23 mouse cellular contexts compared by ENCODE assay signal in the genomic region with DNA sequence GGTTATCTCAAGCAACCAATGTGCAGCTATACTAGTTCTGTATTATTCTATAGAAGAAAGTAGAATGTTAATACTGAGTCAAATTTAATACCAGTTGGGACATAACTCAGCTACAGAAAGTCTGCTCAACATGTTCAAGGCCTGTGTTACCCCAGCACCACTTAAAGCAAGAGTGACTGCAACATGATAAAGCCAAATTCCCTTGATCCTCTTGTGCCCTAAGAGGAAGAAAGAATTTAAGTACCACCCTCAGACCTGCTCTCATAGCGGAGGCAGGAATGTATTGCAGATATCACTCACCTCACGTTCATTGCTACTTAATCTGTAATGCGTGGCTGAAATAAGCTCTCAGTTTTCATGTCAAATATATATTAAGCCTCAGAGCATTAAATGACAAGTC.
DNase-seq lines count a peak whose midpoint lies in the region; ATAC-seq and TF ChIP-seq lines count a peak whose summit lies in the region.
"Had no signal": no experiment of that assay in that cellular context is flagged by ENCODE, and none has a peak within 500 bp of the region (broad histone marks: within the 10 kb centered on the region; RNA-seq: fewer than 3 reads in every experiment).

No protein-coding gene starts in this region.

- TF ChIP-seq EP300 in lung, postnatal 0 days (IDR thresholded peaks at IDR 0.05) = peak; percentile 81

- ATAC-seq in lung, embryonic 15.5 days (ENCODE audit: borderline replicate concordance, extremely low read depth, low FRiP score, low TSS enrichment) = peak; percentile 59; the same call in 1 of the 2 replicates
- ATAC-seq in lung, postnatal 0 days = peak; percentile 57; the same call in 1 of the 2 replicates
- ATAC-seq: forebrain, embryonic 14.5 days; forebrain, embryonic 16.5 days had no signal

- H3K4me1 ChIP-seq in lung, embryonic 15.5 days = peaks cover 10% of the 10 kb centered on the region; the same call in 1 of the 2 replicates
- no peaks in the 10 kb centered on the region for H3K4me1 ChIP-seq in lung, adult 2 months (ENCODE audit: control insufficient read depth, insufficient read depth, low read length)
- H3K4me1 ChIP-seq in lung, postnatal 0 days (ENCODE audit: insufficient read depth, low read depth, low read length) = 0 out of 2 replicates have a peak, but pooled peaks cover 3% of the 10 kb centered on the region

- H3K4me2 ChIP-seq in lung, embryonic 15.5 days = no peak overlapping the region
- no peak overlapping the region for H3K4me2 ChIP-seq in lung, postnatal 0 days (replicated peaks; ENCODE audit: low read depth, low read length)
- H3K4me2 ChIP-seq: embryonic facial prominence, embryonic 13.5 days; embryonic facial prominence, embryonic 15.5 days; forebrain, embryonic 12.5 days had no signal

- no peak for DNase-seq in lung, adult 2 months
- peak; percentile 37 for DNase-seq in lung, postnatal 0 days (ENCODE audit: low spot score)
- no peak for DNase-seq in lung, postnatal 4 days
- peak; percentile 18 for DNase-seq in lung, postnatal 36 days
- DNase-seq: adrenal gland, adult 2 months; adrenal gland, postnatal 10 days; adrenal gland, postnatal 25 days; B cell, adult 2 months; cerebellum, adult 11 months; cerebellum, adult 18-20 months; cerebellum, adult 8-10 months; cerebellum, adult 9-11 months; cerebellum, postnatal 14 days; cerebellum, postnatal 36 days; embryo, embryonic 11 days had no signal

- no peaks in the 10 kb centered on the region for H3K27me3 ChIP-seq in lung, embryonic 15.5 days
- H3K27me3 ChIP-seq in lung, postnatal 0 days (replicated peaks; ENCODE audit: insufficient read depth, low read length) = no peaks in the 10 kb centered on the region
- H3K27me3 ChIP-seq: embryonic facial prominence, embryonic 13.5 days; embryonic facial prominence, embryonic 15.5 days; forebrain, embryonic 12.5 days had no signal

- TF ChIP-seq POLR2A in lung, adult 2 months (IDR thresholded peaks at IDR 0.05; ENCODE audit: borderline replicate concordance, extremely low read depth, low read depth, low read length) = no peak

- 0 out of 2 replicates have a peak overlapping the region, but pooled peaks have one; percentile 33 for H3K27ac ChIP-seq in lung, embryonic 15.5 days
- no peak overlapping the region for H3K27ac ChIP-seq in lung, postnatal 0 days (ENCODE audit: low read length)
- H3K27ac ChIP-seq: embryonic facial prominence, embryonic 13.5 days; embryonic facial prominence, embryonic 15.5 days; forebrain, embryonic 10.5 days; forebrain, embryonic 12.5 days had no signal

- TF ChIP-seq CTCF in lung, adult 2 months (IDR thresholded peaks at IDR 0.05; ENCODE audit: insufficient read depth, low read length) = no peak
- TF ChIP-seq CTCF in lung, postnatal 0 days (IDR thresholded peaks at IDR 0.05) = no peak

- WGBS in lung, embryonic 15.5 days = 58% methylated on average over 3 of the region's 3 CpGs
- WGBS in lung, adult 2 months = 68% methylated on average over 3 of the region's 3 CpGs
- WGBS in lung, postnatal 0 days = 60% methylated on average over 3 of the region's 3 CpGs

- no peaks in the 10 kb centered on the region for H3K36me3 ChIP-seq in lung, embryonic 15.5 days
- H3K36me3 ChIP-seq in lung, postnatal 0 days (ENCODE audit: insufficient read depth, low read length) = no peaks in the 10 kb centered on the region
- H3K36me3 ChIP-seq: embryonic facial prominence, embryonic 13.5 days; embryonic facial prominence, embryonic 15.5 days; forebrain, embryonic 10.5 days; forebrain, embryonic 12.5 days had no signal

- no peaks in the 10 kb centered on the region for H3K9me3 ChIP-seq in lung, embryonic 15.5 days
- H3K9me3 ChIP-seq in lung, postnatal 0 days (ENCODE audit: low read length) = no peaks in the 10 kb centered on the region
- H3K9me3 ChIP-seq: embryonic facial prominence, embryonic 13.5 days; embryonic facial prominence, embryonic 15.5 days; forebrain, embryonic 10.5 days; forebrain, embryonic 12.5 days had no signal

- H3K4me3 ChIP-seq in lung, embryonic 15.5 days = no peak overlapping the region
- no peak overlapping the region for H3K4me3 ChIP-seq in lung, adult 2 months (replicated peaks; ENCODE audit: extremely low read depth, low read depth, low read length)
- no peak overlapping the region for H3K4me3 ChIP-seq in lung, postnatal 0 days (ENCODE audit: low read depth, low read length)
- H3K4me3 ChIP-seq: embryonic facial prominence, embryonic 13.5 days; embryonic facial prominence, embryonic 15.5 days; erythroblast, embryonic 14.5 days; forebrain, embryonic 10.5 days; forebrain, embryonic 12.5 days had no signal

- H3K9ac ChIP-seq in lung, embryonic 15.5 days = no peak overlapping the region
- no peak overlapping the region for H3K9ac ChIP-seq in lung, postnatal 0 days (replicated peaks; ENCODE audit: low read depth)
- H3K9ac ChIP-seq: embryonic facial prominence, embryonic 13.5 days; embryonic facial prominence, embryonic 15.5 days; forebrain, embryonic 12.5 days had no signal

Comparison
In these comparisons a context has a peak if more than half of its experiments do, and no peak if none do; other contexts are left out.
1. DNase-seq: peak in lung, postnatal 0 days (single experiment) and lung, postnatal 36 days (single experiment); none in lung, adult 2 months (single experiment) and lung, postnatal 4 days (0 of 2).